Mouse (Mus musculus): Measurements from ENCODE around the gene Mecom. TPM values are rescaled to one million over a fixed set of nuclear protein-coding genes. Genes with fewer than 3 reads are reported as not detected.

Gene Mecom
- polyA plus RNA-seq, 1 experiment from 2014 or later: 10.3 TPM

DNA sequence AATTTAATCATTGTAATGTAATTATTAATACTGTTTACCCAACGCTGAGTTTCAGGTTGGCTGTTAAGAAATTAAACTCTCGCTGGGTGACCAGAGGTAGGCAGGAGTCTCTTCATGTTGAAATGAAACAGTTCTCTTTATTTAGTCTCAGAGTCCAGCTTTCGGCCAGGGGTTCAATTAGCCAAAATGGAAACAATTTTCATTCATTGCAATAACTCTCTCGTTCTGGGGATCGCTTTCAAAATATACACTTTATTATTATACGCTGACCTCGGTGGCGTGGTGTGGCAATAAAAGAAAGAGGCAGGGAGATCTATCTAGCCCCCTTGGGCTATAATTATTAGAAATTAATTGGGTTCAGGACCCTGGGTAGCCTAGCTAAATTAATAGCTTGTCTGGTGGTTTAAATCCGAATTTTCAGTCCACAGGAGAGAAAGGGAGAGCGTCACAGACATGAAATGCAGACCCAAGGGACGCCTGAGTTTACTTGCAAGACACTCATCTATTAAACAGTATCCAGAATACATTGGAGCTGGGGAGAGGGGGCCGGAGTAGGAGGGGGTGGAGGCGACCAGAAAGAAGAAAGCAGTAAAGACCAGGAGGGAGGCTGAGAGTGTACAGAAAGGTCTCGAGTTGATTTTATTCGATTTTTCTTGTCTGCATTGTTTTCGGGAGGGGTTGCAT lies 34.4 kb downstream of the Mecom start:
- Histone ChIP-seq H3K36me3 (no peaks in the 10 kb centered on the region), H3K4me3 (peak overlapping the region; percentile 43), H3K27me3 (peaks cover 88% of the 10 kb centered on the region), H3K4me1 (peaks cover 28% of the 10 kb centered on the region), H3K27ac (no peak overlapping the region), H3K9me3 (no peaks in the 10 kb centered on the region), H3K4me2 (peak overlapping the region; percentile 77), H3K9ac (peak overlapping the region; percentile 57; the same call in 1 of the 2 replicates)
- 4% methylated on average over 16 of the region's 16 CpGs for WGBS
- ATAC-seq (ENCODE audit: insufficient number of reproducible peaks, insufficient read depth, low FRiP score, low TSS enrichment, low read depth): no peak

GRCm38 (mm10) chr3:30512459-30513030 lies 35.3 kb downstream of the Mecom start:
- 9% methylated on average over 12 of the region's 12 CpGs for WGBS
- Histone ChIP-seq H3K36me3 (no peaks in the 10 kb centered on the region), H3K4me1 (peaks cover 35% of the 10 kb centered on the region), H3K27me3 (peaks cover 90% of the 10 kb centered on the region), H3K9ac (no peak overlapping the region), H3K4me2 (no peak overlapping the region), H3K9me3 (no peaks in the 10 kb centered on the region), H3K27ac (no peak overlapping the region), H3K4me3 (no peak overlapping the region)
- no peak for ATAC-seq (ENCODE audit: insufficient number of reproducible peaks, insufficient read depth, low FRiP score, low TSS enrichment, low read depth)

- Histone ChIP-seq H3K9ac (no peak overlapping the region), H3K36me3 (no peaks in the 10 kb centered on the region), H3K4me3 (no peak overlapping the region), H3K27ac (no peak overlapping the region), H3K4me2 (no peak overlapping the region), H3K9me3 (no peaks in the 10 kb centered on the region), H3K27me3 (peaks cover 91% of the 10 kb centered on the region), H3K4me1 (peaks cover 40% of the 10 kb centered on the region)
- ATAC-seq (ENCODE audit: insufficient number of reproducible peaks, insufficient read depth, low FRiP score, low TSS enrichment, low read depth): no peak
- 11% methylated on average over 7 of the region's 7 CpGs for WGBS
These were observed 36.0 kb downstream of the Mecom start for GRCm38 (mm10) chr3:30511796-30512195.

GRCm38 (mm10) chr3:30511062-30511640 lies 36.7 kb downstream of the Mecom start:
- H3K4me2 ChIP-seq: no peak overlapping the region
- H3K4me1 ChIP-seq: peaks cover 42% of the 10 kb centered on the region
- WGBS: 20% methylated on average over 4 of the region's 4 CpGs
- H3K36me3 ChIP-seq: no peaks in the 10 kb centered on the region
- peaks cover 86% of the 10 kb centered on the region for H3K27me3 ChIP-seq
- no peak overlapping the region for H3K27ac ChIP-seq
- H3K4me3 ChIP-seq: no peak overlapping the region
- no peaks in the 10 kb centered on the region for H3K9me3 ChIP-seq
- H3K9ac ChIP-seq: no peak overlapping the region
- ATAC-seq (ENCODE audit: insufficient number of reproducible peaks, insufficient read depth, low FRiP score, low TSS enrichment, low read depth): no peak

- H3K27ac ChIP-seq: no peak overlapping the region
- 10% methylated on average over 8 of the region's 8 CpGs for WGBS
- no peak overlapping the region for H3K9ac ChIP-seq
- H3K4me2 ChIP-seq: no peak overlapping the region
- ATAC-seq (ENCODE audit: insufficient number of reproducible peaks, insufficient read depth, low FRiP score, low TSS enrichment, low read depth): no peak
- H3K4me1 ChIP-seq: peaks cover 47% of the 10 kb centered on the region
- H3K27me3 ChIP-seq: peaks cover 86% of the 10 kb centered on the region
- no peaks in the 10 kb centered on the region for H3K9me3 ChIP-seq
- H3K36me3 ChIP-seq: no peaks in the 10 kb centered on the region
- no peak overlapping the region for H3K4me3 ChIP-seq
These were observed 37.2 kb downstream of the Mecom start for GRCm38 (mm10) chr3:30510646-30511045.

DNA sequence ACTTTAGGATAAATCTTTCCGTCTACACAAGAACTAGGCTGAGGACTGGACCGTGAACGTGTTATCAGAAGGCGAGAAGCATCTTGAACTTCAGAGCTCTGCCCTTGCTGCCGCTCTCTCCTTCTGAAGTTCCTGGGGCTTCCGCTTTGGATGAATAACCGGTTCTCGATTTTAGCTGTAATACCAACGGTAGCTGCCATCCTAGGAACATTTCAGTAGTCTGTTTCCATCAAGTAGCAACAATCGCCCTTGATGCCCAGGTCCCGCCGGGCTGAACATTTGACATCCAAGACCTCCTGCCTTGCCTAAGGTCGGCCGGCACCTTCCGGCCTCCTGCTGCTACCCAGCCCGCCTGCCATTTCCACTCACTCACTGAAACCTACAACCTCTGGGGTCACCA lies 37.7 kb downstream of the Mecom start:
- Histone ChIP-seq H3K9ac (0 out of 2 replicates have a peak overlapping the region, but pooled peaks have one; percentile 74), H3K36me3 (no peaks in the 10 kb centered on the region), H3K27me3 (peaks cover 86% of the 10 kb centered on the region), H3K4me1 (peaks cover 45% of the 10 kb centered on the region), H3K4me3 (peak overlapping the region; percentile 61), H3K4me2 (peak overlapping the region; percentile 92), H3K9me3 (no peaks in the 10 kb centered on the region), H3K27ac (no peak overlapping the region)
- ATAC-seq (ENCODE audit: insufficient number of reproducible peaks, insufficient read depth, low FRiP score, low TSS enrichment, low read depth): no peak
- 2% methylated on average over 16 of the region's 16 CpGs for WGBS

DNA sequence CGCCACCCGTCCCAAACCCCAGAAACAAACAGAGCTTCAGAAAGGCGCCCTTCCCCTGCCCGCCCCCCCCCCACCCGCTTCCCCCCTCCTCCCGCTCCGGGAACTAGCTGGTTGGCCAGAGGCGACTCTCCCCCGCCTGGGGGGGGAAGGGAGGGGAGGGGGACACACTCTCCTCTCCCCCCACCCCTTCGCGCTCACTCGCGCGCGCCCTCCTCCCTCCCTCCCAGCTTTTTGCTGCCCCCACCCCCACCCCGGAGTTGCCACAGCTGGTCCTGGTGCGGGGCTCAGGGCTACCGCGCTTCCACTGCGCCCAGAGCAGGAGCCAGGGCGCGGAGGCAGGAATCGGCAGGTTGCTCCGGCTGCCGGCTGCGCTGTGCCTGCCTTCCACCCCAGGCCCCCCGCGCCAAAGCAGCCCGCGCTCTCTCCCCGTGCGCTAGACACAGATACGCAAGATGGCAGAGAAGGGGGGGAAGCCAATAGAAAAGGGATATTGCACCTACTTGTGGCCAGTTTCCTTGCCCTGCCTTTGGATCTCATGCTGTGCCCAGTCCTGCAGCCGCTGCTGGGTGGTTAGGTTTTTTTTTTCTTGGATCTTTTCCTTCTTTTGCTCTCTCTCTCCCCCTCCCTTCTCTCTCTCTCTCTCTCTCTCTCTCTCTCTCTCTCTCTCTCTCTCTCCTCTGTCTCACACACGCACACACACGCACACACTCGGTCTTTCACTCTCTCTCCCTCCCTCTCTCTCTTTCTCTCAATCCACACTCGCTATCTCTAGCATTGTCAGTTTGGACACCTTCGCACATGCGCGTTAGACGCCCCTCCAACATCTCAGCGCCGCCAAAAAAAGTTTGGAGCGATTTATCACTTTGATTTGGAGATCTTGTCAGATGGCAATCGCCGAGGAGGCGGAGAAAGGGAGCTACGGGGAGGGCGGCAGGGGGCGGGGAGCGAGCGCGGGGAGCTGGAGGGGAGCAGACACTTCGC lies 38.6 kb downstream of the Mecom start:
- Histone ChIP-seq H3K4me1 (peaks cover 42% of the 10 kb centered on the region), H3K9ac (peak overlapping the region; percentile 74), H3K36me3 (no peaks in the 10 kb centered on the region), H3K9me3 (no peaks in the 10 kb centered on the region), H3K4me3 (peak overlapping the region; percentile 61), H3K4me2 (peak overlapping the region; percentile 92), H3K27me3 (peaks cover 86% of the 10 kb centered on the region), H3K27ac (peak overlapping the region; percentile 83)
- no peak for ATAC-seq (ENCODE audit: insufficient number of reproducible peaks, insufficient read depth, low FRiP score, low TSS enrichment, low read depth)
- WGBS: 1% methylated on average over 45 of the region's 55 CpGs

DNA sequence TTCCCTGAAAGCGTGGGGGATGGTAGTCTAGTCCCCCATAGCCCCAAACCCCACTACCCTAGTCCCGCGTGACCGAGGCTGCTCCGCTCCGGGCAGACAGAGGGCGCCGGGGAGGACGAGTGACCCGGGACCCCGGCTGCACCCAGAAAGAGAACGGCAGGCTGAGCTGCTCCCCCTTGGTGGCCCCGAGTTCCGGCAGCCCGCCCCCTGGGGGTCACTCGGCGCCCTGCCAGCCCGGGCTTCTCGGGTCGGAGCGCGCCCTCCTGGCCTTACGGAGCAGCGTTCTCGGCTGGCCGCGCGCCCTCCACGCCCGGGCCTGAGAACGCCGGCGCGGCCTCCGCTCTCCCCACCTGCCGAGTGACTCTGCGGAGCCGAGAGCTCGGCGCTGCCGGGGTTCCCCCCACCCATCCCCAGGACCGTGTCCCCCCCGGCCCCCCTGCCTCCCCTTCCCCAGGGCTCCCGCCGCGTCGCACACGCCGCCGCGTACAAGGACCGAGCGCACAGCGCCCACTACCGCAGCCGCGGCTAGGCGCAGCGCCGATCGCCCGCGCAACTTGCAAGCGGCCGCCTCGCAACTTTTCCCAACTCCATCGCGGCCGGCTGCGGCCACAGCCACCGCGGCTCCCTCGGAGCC lies 39.4 kb downstream of the Mecom start:
- Histone ChIP-seq H3K4me2 (peak overlapping the region; percentile 92), H3K4me3 (peak overlapping the region; percentile 61), H3K27ac (peak overlapping the region; percentile 83), H3K27me3 (peaks cover 83% of the 10 kb centered on the region), H3K9me3 (no peaks in the 10 kb centered on the region), H3K9ac (peak overlapping the region; percentile 74), H3K36me3 (no peaks in the 10 kb centered on the region), H3K4me1 (peaks cover 34% of the 10 kb centered on the region)
- under 1% methylated on average over 57 of the region's 73 CpGs for WGBS
- ATAC-seq (ENCODE audit: insufficient number of reproducible peaks, insufficient read depth, low FRiP score, low TSS enrichment, low read depth): peak; percentile 77

- H3K9ac ChIP-seq: peak overlapping the region; percentile 74
- peak overlapping the region; percentile 83 for H3K27ac ChIP-seq
- H3K4me1 ChIP-seq: peaks cover 34% of the 10 kb centered on the region
- H3K27me3 ChIP-seq: peaks cover 76% of the 10 kb centered on the region
- H3K36me3 ChIP-seq: no peaks in the 10 kb centered on the region
- WGBS: under 1% methylated on average over 41 of the region's 41 CpGs
- H3K9me3 ChIP-seq: no peaks in the 10 kb centered on the region
- peak overlapping the region; percentile 92 for H3K4me2 ChIP-seq
- peak overlapping the region; percentile 61 for H3K4me3 ChIP-seq
- ATAC-seq (ENCODE audit: insufficient number of reproducible peaks, insufficient read depth, low FRiP score, low TSS enrichment, low read depth): no peak
These were observed 40.1 kb downstream of the Mecom start for GRCm38 (mm10) chr3:30507576-30508295.

- ATAC-seq (ENCODE audit: insufficient number of reproducible peaks, insufficient read depth, low FRiP score, low TSS enrichment, low read depth): no peak
- peak overlapping the region; percentile 74 for H3K9ac ChIP-seq
- H3K9me3 ChIP-seq: no peaks in the 10 kb centered on the region
- WGBS: under 1% methylated on average over 22 of the region's 22 CpGs
- H3K36me3 ChIP-seq: no peaks in the 10 kb centered on the region
- H3K4me3 ChIP-seq: peak overlapping the region; percentile 61
- peaks cover 34% of the 10 kb centered on the region for H3K4me1 ChIP-seq
- H3K4me2 ChIP-seq: peak overlapping the region; percentile 92
- H3K27ac ChIP-seq: peak overlapping the region; percentile 83
- peaks cover 70% of the 10 kb centered on the region for H3K27me3 ChIP-seq
These were observed 40.7 kb downstream of the Mecom start for GRCm38 (mm10) chr3:30507028-30507575.

Data from embryonic facial prominence, embryonic 13.5 days (tissue).